Mouse (Mus musculus): ENCODE measurements at regions not wholly inside any gene's neighbourhood (a gene's known extent, or its start where the extent isn't known, plus 50 kb on each side); places are given as distances from the start of the nearest gene placed in this dataset.

- Histone ChIP-seq H3K4me2 (no peak overlapping the region), H3K9me3 (no peaks in the 10 kb centered on the region), H3K4me3 (no peak overlapping the region), H3K27me3 (no peaks in the 10 kb centered on the region; the same call in 1 of the 2 replicates), H3K36me3 (no peaks in the 10 kb centered on the region), H3K4me1 (no peaks in the 10 kb centered on the region), H3K27ac (no peak overlapping the region), H3K9ac (no peak overlapping the region)
- WGBS, result 59% methylated on average over 4 of the region's 4 CpGs
- no peak for ATAC-seq (ENCODE audit: insufficient number of reproducible peaks, insufficient read depth, low FRiP score, low TSS enrichment, low read depth)
Measured at GRCm38 (mm10) chr6:51795300-51795699, 217.0 kb downstream of the Skap2 start.

GRCm38 (mm10) chr6:51798577-51799240, 213.6 kb downstream of the Skap2 start:
- Histone ChIP-seq H3K4me3 (no peak overlapping the region), H3K27ac (no peak overlapping the region), H3K9me3 (no peaks in the 10 kb centered on the region), H3K4me2 (no peak overlapping the region), H3K27me3 (no peaks in the 10 kb centered on the region; the same call in 1 of the 2 replicates), H3K4me1 (no peaks in the 10 kb centered on the region), H3K36me3 (no peaks in the 10 kb centered on the region), H3K9ac (no peak overlapping the region)
- ATAC-seq (ENCODE audit: insufficient number of reproducible peaks, insufficient read depth, low FRiP score, low TSS enrichment, low read depth), result no peak
- WGBS, result 65% methylated on average over 12 of the region's 12 CpGs

DNA sequence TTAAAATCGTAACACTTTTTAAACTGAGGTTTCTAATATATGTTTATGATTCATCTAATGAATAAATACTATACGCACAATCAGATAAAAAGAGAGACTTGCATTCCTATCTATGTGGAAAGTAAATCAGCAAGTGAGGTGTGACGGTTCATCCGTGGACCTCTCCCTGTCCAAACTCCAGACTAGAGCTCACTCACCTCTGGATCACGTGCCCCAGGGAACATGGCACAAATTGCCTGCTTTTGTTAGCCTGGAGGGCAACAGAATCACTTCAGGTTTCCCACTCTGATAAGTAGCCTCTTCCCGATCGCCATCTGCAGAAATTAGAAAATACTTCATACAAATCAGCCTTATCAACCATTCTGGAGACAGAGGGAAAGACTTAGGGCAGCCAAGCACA, 206.7 kb downstream of the Skap2 start:
- ATAC-seq (ENCODE audit: insufficient number of reproducible peaks, insufficient read depth, low FRiP score, low TSS enrichment, low read depth), result no peak
- Histone ChIP-seq H3K9me3 (no peaks in the 10 kb centered on the region), H3K4me2 (no peak overlapping the region), H3K9ac (no peak overlapping the region), H3K4me1 (peaks cover 9% of the 10 kb centered on the region), H3K27me3 (no peaks in the 10 kb centered on the region), H3K4me3 (no peak overlapping the region), H3K36me3 (no peaks in the 10 kb centered on the region), H3K27ac (no peak overlapping the region)
- WGBS, result 80% methylated on average over 7 of the region's 7 CpGs
